Mouse (Mus musculus): ENCODE results near the gene Zscan4-ps3.
A peak's percentile ranks its signal among the peaks of the same experiment; 100 is the strongest.
"Not testable (repeated sequence)": the region's sequence is repeated elsewhere in the genome, so short reads cannot be mapped to it uniquely, and the experiment has no call there.

The Zscan4-ps3 gene

GRCm38 (mm10) chr7:11609008-11609407 is at the start of gene Zscan4-ps3:
Zscan4-ps3 (plus strand) TSS chr7:11609308.
- DNase-seq = not testable (repeated sequence)

- peak; percentile 0 for DNase-seq
These were observed 8.0 kb downstream of the Zscan4-ps3 start for GRCm38 (mm10) chr7:11617082-11617481.
